Mouse (Mus musculus) ovary, adult 18-20 months (tissue): ENCODE data around the gene Crebbp.
A peak's percentile ranks its signal among the peaks of the same experiment; 100 is the strongest.
"Not testable (repeated sequence)": the region's sequence is repeated elsewhere in the genome, so short reads cannot be mapped to it uniquely, and the experiment has no call there.

Experiments used
- DNase-seq: peaks from one replicate; pipeline ENCODE4 v3.0.0; 2022; ENCODE audit warnings: low spot score, mixed read lengths

The Crebbp gene

DNA sequence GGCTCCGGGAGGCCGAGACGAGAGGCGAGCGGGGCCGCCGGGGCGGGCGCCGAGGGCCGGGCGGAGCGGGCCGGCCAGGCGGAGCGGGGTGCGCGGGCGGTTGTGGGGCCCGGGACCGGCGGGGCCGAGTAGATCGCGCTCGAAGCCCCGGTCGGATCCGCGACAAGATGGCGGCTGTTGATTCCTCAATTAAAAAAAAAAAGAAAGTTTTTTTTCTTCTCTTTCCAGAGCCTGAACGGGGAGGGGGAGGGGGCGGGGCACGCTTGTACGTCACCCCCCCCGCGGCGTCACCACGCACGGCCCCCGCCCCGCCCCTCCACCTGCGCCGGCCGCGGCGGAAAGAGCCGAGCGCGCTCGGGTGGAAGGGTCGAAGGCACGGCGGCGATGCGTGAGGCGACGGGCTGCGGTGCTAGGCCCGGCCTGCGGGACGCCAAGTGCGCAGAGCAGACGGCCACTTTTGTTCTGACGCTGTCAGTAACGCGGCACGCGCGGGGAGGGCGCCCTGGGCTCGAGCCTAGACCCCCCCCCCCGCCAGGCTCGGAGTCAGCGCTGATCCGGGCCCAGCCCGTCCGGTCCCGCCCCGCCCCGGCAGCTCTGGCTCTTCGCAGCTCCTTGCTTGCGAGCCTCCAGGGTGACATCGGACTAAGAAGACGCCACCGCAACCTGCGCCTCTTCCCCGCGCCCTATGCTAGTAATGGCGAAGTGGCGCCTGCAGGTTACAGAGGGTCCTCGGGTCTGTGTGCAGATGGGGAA lies at the start of gene Crebbp:
Crebbp (minus strand) TSS at position 199 of the 753 bp plus-strand sequence.
- DNase-seq = peak; percentile 77

DNA sequence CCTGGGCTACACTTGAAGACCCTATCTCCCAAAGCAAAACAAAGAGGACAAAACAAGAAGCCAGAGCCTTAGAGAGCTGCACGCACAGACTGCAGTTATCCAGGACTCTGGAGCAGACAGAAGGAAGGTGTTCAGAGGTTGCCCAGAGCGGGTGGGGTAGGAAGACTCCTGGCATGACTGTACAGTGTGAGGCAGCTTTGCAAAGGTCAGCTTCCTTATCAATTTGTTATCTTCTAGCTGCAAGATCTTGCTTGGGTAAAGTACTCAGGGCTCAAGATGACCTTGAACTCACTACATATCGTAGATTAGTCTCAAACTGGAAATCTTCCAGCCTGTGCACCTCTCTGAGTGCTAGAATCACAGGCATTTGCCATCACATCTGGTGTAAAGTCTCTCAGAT lies 49.7 kb upstream of the Crebbp start:
- no peak for DNase-seq

DNA sequence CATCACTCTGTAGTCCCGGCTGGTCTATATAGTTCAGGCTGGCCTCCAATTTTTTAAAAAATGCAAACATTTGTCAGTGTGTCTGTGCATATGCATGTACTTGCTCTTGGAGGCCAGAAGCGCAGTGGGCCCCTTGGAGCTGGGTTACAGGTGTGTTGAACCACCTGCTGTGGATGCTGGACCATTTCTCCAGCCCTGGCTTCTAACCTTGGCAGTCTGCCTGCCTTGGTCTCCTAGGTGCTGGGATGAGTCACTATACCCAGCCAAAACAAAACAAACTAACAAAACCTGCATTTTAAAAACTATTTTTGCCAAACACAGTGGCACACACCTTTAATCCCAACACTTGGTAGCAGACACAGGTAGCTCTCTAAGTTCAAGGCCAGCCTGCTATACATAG lies 43.7 kb upstream of the Crebbp start:
- no peak for DNase-seq

DNA sequence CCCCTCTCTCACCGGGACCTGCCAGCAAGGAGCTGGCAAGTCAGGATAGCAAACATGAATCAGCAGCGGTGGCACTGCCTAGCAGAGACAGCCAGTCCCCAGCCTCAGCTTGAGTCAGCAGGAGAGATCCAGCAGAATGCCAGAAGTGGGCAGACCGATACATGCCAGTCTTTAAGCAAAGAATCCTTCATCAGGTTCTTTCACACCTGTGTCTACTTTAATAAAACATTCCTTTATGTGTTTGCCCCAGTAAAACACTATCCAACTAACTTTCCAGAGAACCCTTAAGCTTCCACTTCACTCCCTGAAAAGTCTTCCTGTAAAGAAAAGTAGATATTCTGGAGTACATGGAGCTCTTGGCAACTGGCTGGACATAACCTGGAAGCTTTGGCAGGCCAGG lies 35.0 kb upstream of the Crebbp start:
- DNase-seq = no peak

DNA sequence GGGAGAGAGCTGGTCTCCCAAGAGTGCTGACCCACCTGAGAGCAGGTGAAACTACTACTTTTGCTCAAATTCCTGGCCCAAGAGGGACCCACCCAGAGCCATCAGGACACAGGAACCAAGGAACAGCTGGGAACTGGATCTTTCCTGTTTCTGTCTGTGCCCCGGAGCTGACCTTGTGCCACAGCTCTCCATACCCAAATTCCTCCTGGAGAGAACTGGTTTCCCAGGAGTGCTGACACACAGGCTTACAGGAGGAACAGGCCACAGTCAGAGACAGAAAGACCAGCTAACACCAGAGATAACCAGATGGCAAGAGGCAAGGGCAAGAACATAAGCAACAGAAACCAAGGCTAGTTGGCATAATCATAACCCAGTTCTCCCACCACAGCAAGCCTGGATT lies 31.4 kb upstream of the Crebbp start:
- not testable (repeated sequence) for DNase-seq

DNA sequence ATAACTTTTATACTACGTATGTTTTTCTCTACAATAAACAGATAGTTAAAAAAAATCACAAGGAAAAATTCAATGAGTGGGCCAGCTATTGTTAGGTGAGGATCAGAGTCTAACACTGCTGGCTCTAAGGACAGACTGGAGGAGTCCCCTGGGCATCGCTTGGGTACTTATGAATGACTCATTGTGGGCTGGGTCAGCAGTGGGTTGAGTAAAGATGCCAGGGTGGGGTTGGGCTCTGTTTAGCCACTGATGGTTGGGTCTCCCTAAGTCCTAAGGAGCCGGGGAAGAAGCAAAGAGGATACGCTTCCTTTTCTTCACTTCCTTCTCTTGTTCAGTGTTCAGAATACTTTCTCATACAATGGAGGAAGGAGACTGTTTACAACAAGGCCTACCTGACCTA lies 22.3 kb upstream of the Crebbp start:
- DNase-seq = no peak

DNA sequence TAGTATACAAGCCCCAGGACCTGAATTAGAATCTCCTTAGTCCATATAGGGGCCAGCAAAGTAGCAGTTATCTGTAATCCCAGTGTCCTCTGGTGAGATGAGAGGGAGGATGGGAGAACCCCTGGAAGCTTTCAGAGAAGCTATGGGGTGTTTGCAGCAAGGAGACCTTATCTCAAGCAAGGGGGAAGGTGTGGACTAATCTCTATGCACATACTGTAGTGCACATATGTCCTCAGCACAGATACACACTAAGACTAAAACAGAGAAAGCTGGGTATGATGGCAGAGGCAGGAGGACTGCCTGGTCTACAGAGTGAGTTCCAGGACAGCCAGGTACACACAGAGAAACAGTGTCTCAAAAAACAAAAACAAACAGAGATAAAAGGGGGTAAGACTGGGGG lies 21.8 kb upstream of the Crebbp start:
- DNase-seq = no peak

DNA sequence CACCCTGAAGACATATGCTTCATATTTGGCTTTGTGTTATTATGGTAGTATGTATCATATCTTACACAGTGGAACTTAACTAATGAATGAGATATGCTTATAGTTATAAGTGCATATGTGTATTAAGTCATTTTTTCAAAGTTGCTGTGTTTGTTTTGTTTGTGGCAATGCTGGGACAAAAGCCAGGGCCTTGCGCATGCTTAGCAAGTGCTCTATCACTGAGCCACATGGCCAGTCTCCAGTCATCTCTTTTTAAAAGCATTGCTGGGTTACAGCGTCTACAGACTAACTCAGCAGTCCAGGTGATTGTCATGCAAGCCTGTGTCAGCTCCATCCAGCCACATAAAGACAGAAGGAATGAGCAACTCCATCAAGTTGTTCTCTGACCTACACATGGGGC lies 12.0 kb upstream of the Crebbp start:
- DNase-seq = no peak

DNA sequence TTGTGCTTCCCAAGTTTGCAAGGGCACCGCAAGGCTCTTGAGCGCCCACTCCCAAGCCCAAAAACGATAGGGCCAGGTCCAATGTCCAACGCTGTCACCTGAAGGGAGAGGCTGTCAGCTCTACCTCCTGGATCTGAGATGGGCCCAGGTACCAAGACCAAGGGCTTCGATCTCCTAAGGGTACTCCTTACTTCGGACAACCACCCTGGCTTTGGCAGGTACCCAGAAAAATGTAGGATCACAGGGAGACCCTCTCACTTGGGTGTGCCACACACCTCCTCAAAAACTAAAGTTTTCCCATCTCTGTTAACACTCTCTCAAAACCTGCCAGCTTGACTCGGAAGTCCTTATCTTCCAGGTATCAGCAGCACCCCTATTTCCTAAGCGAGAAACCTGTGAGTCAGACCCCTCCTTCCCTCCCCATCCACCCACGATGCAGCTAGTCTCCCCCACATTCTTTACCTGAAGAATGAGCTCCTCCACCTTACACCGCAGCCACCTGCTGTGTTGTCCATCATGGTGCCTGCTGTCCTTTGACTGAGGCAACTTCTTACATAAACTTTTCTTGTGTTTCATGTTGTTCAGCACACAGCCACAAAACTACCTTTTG lies 939 bp upstream of the Crebbp start:
- DNase-seq = no peak

DNA sequence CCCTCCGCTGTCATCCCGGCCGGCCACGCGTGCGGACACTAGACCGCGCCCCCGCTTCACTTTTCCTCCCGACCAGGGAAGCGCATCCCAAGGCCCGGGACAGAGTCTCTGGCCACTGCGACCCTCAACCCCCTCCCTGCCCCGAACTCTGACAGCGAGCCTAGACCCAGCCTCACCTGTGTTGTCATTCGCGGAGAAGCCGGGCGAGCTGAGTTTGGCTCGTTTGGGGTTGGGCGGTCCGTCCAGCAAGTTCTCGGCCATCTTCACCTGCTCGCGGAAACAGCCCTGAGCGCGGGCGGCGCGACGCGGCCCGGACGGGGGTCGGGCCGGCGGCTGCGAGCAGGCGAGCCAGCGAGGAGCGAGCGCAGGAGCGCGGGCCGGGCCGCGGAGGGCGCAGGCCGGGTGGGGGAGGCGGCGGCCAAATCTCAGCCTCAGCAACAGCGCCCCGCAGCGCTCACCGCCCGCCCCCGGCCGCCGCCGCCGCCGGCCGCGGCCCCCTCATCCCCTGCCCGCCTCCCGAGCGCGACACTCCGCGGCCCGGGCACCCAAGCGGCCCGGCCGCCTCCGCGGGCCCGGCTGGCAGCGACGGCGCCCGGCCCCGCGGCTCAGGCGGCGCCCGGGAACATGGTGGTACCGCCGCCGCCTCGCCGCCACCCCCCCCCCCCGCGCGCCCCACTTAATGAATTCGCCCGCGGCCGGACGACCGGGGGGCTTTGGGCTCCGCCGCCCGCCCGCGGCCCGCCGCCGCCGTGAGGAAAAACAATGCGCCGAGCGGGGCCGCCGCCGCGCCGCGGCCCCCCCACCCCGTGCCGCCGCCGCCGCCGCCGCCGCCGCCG lies 616 bp downstream of the Crebbp start:
- peak; percentile 40 for DNase-seq

DNA sequence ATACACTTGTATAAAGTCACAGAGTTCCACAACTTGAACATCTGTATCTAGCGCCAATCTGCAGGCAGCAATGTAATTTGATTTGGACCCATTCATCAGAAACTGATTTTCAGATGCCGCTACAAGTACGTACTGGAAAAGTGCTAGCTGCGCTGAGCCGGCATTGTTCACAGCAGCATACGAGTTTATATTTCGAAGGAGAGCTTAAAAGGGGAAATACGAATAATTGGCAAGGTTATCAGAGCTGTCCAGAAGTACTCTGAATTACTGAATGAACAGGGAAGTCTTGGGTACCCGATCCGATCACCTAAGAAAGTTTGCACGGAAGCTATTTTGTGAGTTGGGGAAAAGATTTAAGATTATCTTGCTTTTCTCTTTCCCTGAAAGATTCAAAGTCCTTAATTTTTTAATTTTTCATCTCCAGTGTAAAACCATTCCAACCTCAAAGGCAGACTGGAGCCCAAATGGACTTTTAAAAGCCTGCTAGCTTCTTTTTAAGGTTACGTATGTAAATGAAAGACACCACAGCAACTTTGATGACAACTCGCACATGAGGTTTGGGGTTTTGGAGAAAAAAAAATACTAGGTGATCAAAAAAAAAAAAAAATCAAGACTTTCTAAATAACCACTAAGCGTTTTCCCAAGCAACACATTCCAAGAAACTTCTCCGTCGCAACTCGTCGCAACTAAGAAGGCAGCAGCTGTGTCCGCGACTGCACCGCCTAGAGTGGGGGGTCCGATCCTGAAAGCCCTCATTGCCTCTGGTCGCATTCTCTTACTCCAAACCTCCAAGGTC lies 1.4 kb downstream of the Crebbp start:
- no peak for DNase-seq

DNA sequence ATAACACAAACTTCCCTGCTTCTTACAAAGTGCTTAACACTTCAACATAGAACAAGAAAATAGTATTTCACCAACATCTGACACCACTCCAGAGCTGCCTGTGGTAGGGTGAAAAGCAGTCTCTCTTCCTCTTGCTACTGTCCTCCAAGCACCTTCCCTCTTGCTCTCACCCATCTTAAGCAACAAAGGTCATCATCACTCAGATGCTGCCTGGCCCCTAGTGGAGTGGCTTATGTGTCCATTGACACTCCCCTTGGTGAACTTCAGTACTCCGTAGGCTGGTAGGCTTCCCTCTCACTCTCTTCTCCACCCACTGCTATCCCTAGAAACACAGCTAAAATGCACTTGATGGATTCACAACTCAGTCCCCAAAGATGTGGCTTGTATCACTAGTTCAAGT lies 3.5 kb downstream of the Crebbp start:
- no peak for DNase-seq

DNA sequence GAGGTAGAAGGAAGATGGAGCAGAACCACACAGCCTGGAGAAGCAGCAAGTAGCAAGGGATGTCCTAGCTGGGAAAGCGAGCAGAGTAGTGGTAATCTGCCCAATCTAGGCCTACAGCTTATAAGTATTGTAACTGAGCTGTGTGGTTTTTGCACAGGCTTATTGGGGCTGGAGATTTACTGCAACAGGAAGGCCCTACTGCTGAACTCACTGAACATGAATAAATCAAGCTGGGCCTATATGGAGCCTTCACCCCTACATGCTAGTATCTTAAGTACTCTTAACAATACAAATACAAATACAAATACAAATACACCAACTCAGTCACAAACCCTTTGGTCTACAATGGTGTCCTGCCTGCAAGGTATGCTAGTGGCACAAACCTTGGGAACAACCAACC lies 10.2 kb downstream of the Crebbp start:
- no peak for DNase-seq

DNA sequence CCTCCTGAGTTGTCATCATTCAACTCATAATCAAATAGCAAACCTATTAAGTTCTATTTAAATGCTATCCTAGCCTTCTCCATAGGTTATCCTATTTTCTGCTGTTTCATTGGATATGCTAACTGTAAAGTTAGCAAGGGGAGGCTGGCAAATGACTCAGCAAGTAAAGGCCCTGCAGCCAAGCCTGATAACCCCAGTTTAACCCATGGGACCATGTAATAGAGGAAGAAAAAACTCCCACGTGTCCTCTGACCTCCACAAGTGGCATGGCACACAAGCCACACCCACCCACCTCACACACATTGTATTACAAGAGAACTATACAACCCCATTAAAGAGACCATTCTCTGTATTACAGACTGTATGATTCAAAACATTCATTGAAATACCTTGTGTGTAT lies 13.8 kb downstream of the Crebbp start:
- no peak for DNase-seq

DNA sequence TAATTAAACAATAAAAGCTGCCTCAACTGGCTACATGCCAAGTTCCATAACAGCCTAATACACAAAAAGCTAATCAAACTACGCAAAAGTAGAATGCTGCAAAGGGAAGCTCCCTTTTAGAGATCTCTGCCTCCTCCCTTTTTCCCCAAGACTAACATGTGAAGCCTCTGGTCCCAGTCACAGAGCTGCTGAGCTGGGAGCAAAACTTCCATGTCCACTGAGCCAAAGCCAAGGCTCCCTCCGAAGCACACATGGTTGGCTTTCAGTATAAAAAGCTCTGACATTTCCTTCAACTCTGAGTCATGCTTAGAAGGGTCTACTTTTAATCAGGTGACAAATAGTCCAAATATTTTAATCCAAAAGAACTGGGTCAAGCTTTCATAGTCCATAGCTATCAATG lies 14.2 kb downstream of the Crebbp start:
- no peak for DNase-seq

DNA sequence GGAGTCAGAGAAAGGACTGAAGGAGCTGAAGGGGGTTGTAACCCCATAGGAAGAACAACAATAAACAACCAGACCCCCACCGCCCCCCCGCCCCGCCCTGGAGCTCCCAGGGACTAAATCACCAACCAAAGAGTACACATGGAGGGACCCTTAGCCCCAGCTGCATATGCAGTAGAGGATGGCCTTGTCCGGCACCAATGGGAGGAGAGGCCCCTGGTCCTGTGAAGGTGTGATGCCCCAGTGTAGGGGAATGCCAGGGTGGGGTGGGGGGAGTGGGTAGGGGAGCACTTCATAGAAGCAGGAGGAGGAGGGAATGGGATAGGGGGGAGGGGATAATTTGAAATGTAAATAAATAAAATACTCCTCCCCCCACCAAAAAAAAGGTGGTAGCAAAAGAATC lies 15.8 kb downstream of the Crebbp start:
- DNase-seq = no peak

DNA sequence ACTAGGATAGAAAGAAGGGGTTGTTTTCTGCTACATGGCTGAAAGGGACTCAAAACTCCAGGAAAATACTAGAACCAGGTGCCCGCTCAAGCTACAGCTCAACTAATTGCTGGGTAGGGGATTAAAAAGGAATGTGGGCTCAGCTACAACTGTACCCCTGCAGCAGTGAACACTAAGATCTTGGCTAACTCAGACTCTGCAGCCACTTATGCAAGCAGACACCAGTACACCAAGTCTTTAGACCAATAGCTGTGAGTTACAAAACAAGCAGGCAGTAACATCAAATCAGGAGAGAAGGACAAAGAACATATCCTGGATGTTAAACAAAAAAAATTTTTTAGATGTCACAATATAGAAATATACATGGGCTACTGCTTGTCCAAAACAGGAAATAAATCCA lies 23.6 kb downstream of the Crebbp start:
- DNase-seq = no peak

DNA sequence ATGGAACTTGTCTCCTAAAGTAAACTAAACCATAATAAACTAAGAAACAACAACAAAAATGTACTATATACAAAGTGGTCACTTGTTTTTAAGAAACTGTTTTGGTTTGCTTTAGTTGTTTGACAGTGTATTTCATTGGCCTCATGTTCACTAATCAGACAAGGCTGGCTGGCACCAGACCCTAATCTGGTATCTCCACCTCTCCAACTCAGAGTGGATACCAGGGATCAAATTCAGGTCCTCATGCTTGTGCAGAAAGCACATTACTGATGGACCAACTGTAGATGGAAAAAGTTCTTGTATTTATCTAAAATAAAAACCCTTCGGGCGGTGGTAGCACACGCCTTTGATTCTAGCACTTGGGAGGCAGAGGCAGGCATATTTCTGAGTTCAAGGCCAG lies 38.7 kb downstream of the Crebbp start:
- DNase-seq = no peak

DNA sequence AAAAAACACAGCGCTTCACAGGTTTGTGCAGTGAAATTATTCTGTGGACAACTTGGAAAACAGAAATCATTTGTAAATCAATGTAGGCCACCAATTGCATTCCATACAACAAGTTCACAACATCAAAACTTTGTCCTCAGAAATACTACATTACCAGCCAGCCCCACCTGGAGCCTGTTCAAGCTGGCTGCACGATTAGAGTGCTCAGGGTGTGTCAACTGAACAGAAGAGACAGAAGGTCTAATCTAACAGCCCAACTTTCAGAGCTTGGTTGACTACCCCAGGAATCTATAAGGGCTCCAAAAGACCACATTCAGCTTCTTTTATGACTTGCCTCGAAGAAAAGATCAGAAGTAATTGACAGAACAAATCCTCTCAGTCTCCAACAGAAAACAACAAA lies 44.3 kb downstream of the Crebbp start:
- no peak for DNase-seq

DNA sequence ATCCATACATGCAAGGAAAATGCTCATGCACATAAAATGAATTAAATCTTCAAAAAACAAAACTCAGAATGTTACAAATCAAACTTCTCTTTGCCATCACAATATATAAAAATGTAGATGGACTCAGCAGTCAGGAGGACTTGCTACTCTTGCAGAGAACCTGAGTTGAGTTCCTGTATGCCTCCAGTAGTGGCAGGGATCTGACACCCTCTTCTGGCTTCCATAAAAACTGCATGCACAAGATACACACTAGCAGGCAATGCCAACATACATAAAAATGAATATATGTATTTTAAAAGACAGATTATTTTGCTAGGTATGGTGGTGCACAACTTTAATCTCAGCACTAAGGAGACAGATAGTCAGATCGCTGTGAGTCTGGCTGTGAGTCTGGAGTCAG lies 45.3 kb downstream of the Crebbp start:
- DNase-seq = no peak

DNA sequence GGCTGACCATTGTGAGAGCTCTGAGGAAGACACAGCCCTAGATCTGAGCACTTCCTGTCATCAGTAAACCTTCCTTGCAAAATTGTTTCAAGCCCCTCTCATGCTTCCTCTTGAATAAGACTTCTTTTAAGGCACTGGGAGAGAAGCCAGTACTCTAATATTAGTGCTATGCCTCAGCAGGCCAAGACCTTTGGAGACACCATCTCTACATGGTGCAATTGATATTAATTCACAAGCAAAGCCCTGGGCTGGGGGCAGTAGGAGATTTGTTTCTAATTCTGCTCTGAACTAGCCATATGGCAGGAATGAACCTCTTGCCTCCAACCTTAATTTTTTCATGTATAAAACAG lies 52.9 kb downstream of the Crebbp start:
- DNase-seq = no peak

DNA sequence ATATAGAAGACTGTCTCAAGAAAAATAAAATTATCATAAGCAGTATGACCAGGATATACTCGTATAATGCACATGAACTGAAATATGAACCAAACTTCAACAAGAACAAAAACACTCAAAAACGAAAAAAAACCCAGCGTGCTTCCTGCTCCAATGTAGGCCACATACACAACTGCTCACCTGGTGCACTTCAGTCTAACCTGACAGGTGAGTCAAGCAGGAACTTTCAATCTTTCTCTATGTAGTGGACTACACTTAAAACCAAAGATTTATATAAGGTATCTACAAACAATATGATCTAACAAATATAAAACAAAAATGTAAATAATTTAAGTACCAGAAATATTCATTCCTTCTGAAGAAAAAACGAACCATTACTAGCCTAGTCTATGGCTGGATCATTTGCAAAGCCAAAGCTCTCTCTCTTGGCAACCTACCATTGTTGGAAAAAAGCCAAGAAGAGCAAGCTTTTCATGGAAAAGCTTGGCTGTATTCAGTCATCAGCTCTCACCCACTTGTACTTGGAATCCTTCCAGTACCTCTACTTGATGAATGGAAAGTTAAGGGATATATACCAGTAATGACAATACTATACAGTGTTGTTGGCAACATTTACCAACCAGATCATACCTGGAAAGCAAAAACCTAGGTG lies 53.4 kb downstream of the Crebbp start:
- no peak for DNase-seq
